Mouse (Mus musculus) MEL (cell line): ENCODE data around the gene Olfr71. TPM values are rescaled to one million over a fixed set of nuclear protein-coding genes. Genes with fewer than 3 reads are reported as not detected.

Source experiments
- DNase-seq: peaks from one replicate; pipeline ENCODE4 v3.0.0; 2011; ENCODE audit warnings: low read depth, low spot score
- H3K27ac ChIP-seq: 2 replicates; pipeline ENCODE4 v1.5.1; 2012; ENCODE audit warnings: low read depth, mild to moderate bottlenecking, control low read depth, low read length, moderate library complexity; ENCODE audit not compliant: control insufficient read depth
- H3K27me3 ChIP-seq, 2 experiments: fragments of 150-350 bp in 1 of 2; sonication (generic) in 1 of 2; 2 replicates each; pipeline ENCODE4 v1.6.1; 2012; ENCODE audit warnings: low read length in 2 of 2, mild to moderate bottlenecking in 2 of 2, improper control_type of control experiment in 1 of 2, moderate library complexity in 1 of 2; ENCODE audit not compliant: insufficient read depth in 2 of 2, control insufficient read depth in 1 of 2
- H3K36me3 ChIP-seq, 2 experiments: 2 replicates each; pipeline ENCODE4 v1.6.1; 2012 to 2014; ENCODE audit warnings: low read length in 2 of 2, improper control_type of control experiment in 1 of 2, inconsistent platforms in 1 of 2, mild to moderate bottlenecking in 1 of 2; ENCODE audit not compliant: insufficient read depth in 2 of 2, control insufficient read depth in 1 of 2
- H3K4me1 ChIP-seq, 2 experiments: fragments of 150-350 bp in 1 of 2; sonication (generic) in 1 of 2; 2 replicates each; pipeline ENCODE4 v1.6.1; 2012; ENCODE audit warnings: low read length in 2 of 2, improper control_type of control experiment in 1 of 2, mild to moderate bottlenecking in 1 of 2; ENCODE audit not compliant: insufficient read depth in 2 of 2, control insufficient read depth in 1 of 2
- H3K4me3 ChIP-seq, 2 experiments: fragments of 150-350 bp in 1 of 2; sonication (generic) in 1 of 2; 2 replicates each; pipeline ENCODE4 v1.5.1; 2012; ENCODE audit warnings: low read depth in 2 of 2, low read length in 2 of 2, mild to moderate bottlenecking in 2 of 2, moderate library complexity in 2 of 2, control low read depth in 1 of 2, improper control_type of control experiment in 1 of 2; ENCODE audit not compliant: control insufficient read depth in 1 of 2, insufficient read depth in 1 of 2
- H3K79me2 ChIP-seq: 2 replicates; pipeline ENCODE4 v1.6.1; 2012; ENCODE audit warnings: mild to moderate bottlenecking, low read length, moderate library complexity; ENCODE audit not compliant: control insufficient read depth, poor library complexity, insufficient read depth
- H3K9ac ChIP-seq: 2 replicates; pipeline ENCODE4 v1.6.1; 2012; ENCODE audit warnings: low read depth, mild to moderate bottlenecking, control low read depth, low read length, moderate library complexity; ENCODE audit not compliant: control insufficient read depth, poor library complexity, severe bottlenecking
- H3K9me3 ChIP-seq: fragments of 150-350 bp; sonication (generic); replicated peaks from 2 replicates; pipeline ENCODE4 v1.6.1; 2012; ENCODE audit warnings: mild to moderate bottlenecking, low read length, improper control_type of control experiment, moderate library complexity; ENCODE audit not compliant: insufficient read depth
- CHD1 ChIP-seq: IDR thresholded peaks from 2 replicates; pipeline ENCODE4 v1.6.1; 2012; ENCODE audit warnings: low read depth, mild to moderate bottlenecking, inconsistent platforms, low read length, improper control_type of control experiment
- GATA1 ChIP-seq: IDR thresholded peaks from 2 replicates; pipeline ENCODE4 v1.6.1; 2011; ENCODE audit warnings: low read depth, low read length, improper control_type of control experiment
- JUND ChIP-seq: IDR thresholded peaks from 2 replicates; pipeline ENCODE4 v1.6.1; 2011; ENCODE audit warnings: low read depth, mild to moderate bottlenecking, improper control_type of control experiment, low read length
- MAX ChIP-seq: IDR thresholded peaks from 2 replicates; pipeline ENCODE4 v1.6.1; 2011; ENCODE audit warnings: low read length, improper control_type of control experiment
- MAZ ChIP-seq: IDR thresholded peaks from 2 replicates; pipeline ENCODE4 v1.6.1; 2012; ENCODE audit warnings: low read depth, mild to moderate bottlenecking, inconsistent platforms, low read length, improper control_type of control experiment
- MYC ChIP-seq: IDR thresholded peaks from 2 replicates; pipeline ENCODE4 v1.6.1; 2011; ENCODE audit warnings: low read depth, mild to moderate bottlenecking, low read length, improper control_type of control experiment, moderate library complexity
- POLR2AphosphoS2 ChIP-seq: IDR thresholded peaks from 2 replicates; pipeline ENCODE4 v1.6.1; 2011; ENCODE audit warnings: low read length, improper control_type of control experiment
- POLR2AphosphoS5 ChIP-seq: IDR thresholded peaks from 2 replicates; pipeline ENCODE4 v1.6.1; 2012; ENCODE audit warnings: low read depth, borderline replicate concordance, mild to moderate bottlenecking, inconsistent platforms, low read length, moderate library complexity, mixed read lengths
- RCOR1 ChIP-seq: IDR thresholded peaks from 2 replicates; pipeline ENCODE4 v1.6.1; 2012; ENCODE audit warnings: low read depth, mild to moderate bottlenecking, inconsistent platforms, low read length, improper control_type of control experiment
- TCF12 ChIP-seq: IDR thresholded peaks from 2 replicates; pipeline ENCODE4 v1.6.1; 2014; ENCODE audit warnings: low read depth, mild to moderate bottlenecking, inconsistent platforms, low read length, improper control_type of control experiment, moderate library complexity
- USF1 ChIP-seq: IDR thresholded peaks from 2 replicates; pipeline ENCODE4 v1.6.1; 2014; ENCODE audit warnings: low read depth, mild to moderate bottlenecking, inconsistent platforms, low read length, improper control_type of control experiment, moderate library complexity
- USF2 ChIP-seq, 2 experiments: IDR thresholded peaks; 2 replicates each; pipeline ENCODE4 v1.6.1; 2011 to 2012; ENCODE audit warnings: improper control_type of control experiment in 2 of 2, low read length in 2 of 2, borderline replicate concordance in 1 of 2, inconsistent platforms in 1 of 2, low read depth in 1 of 2, mild to moderate bottlenecking in 1 of 2; ENCODE audit not compliant: insufficient read depth in 1 of 2
- ZMIZ1 ChIP-seq: IDR thresholded peaks from 2 replicates; pipeline ENCODE4 v1.6.1; 2012; ENCODE audit warnings: low read depth, mild to moderate bottlenecking, inconsistent platforms, low read length, improper control_type of control experiment, moderate library complexity
- polyA plus RNA-seq, 2 experiments: library from polyadenylated mRNA; stranded (reverse) in 1 of 2; unstranded in 1 of 2; fragments of >175 nt in 1 of 2; fragments of >200 nt in 1 of 2; gene quantifications; 2 replicates each; pipeline versions ENCODE4 v1.2.1 to v1.2.4; 2012; ENCODE audit warnings: low replicate concordance in 2 of 2, low read depth in 1 of 2; ENCODE audit not compliant: insufficient read length in 2 of 2, insufficient read depth in 1 of 2, missing spikeins in 1 of 2
- total RNA-seq: library from RNA; depleted of rRNA; stranded (reverse); fragments of 300-350 nt; gene quantifications from 2 replicates; pipeline ENCODE4 v1.2.3, GENCODE M21; 2012

Gene Olfr71
- total and polyA plus RNA-seq, 3 experiments: not detected

- Histone ChIP-seq H3K79me2 (no peaks in the 10 kb centered on the region), H3K36me3 (no peaks in the 10 kb centered on the region), H3K4me3 (no peak overlapping the region), H3K9me3 (no peaks in the 10 kb centered on the region), H3K9ac (no peak overlapping the region), H3K4me1 (no peaks in the 10 kb centered on the region), H3K27ac (no peak overlapping the region), H3K27me3 (no peaks in the 10 kb centered on the region)
- DNase-seq: no peak
- no peak for TF ChIP-seq CHD1
- TF ChIP-seq ZMIZ1: no peak
- TF ChIP-seq USF2 (IDR thresholded peaks at IDR 0.05; ENCODE audit: borderline replicate concordance in 1 of 2, insufficient read depth in 1 of 2, low read depth in 1 of 2, low read length in 2 of 2): no peak
Observed at GRCm38 (mm10) chr4:43675608-43676007, 34.4 kb downstream of the Olfr71 start.

GRCm38 (mm10) chr4:43674974-43675373, 35.1 kb downstream of the Olfr71 start:
- H3K4me1 ChIP-seq: peaks cover 0 to 2% of the 10 kb centered on the region in 2 experiments; a peak in 1 of 4 replicates

GRCm38 (mm10) chr4:43673703-43674102, 36.4 kb downstream of the Olfr71 start:
- Histone ChIP-seq H3K4me1 (peaks cover 0 to 8% of the 10 kb centered on the region in 2 experiments; a peak in 2 of 4 replicates), H3K27me3 (no peaks in the 10 kb centered on the region), H3K9me3 (no peaks in the 10 kb centered on the region), H3K27ac (no peak overlapping the region), H3K79me2 (no peaks in the 10 kb centered on the region; the same call in 1 of the 2 replicates), H3K4me3 (no peak overlapping the region), H3K36me3 (no peaks in the 10 kb centered on the region; a peak in 1 of 4 replicates), H3K9ac (no peak overlapping the region)
- no peak for DNase-seq
- TF ChIP-seq GATA1 (no peak), USF1 (no peak)

More at GRCm38 (mm10) chr4:43674974-43675373, 35.1 kb downstream of the Olfr71 start:
- no peak overlapping the region for H3K27ac ChIP-seq
- no peak overlapping the region for H3K9ac ChIP-seq
- H3K9me3 ChIP-seq: no peaks in the 10 kb centered on the region
- DNase-seq: no peak
- H3K27me3 ChIP-seq: no peaks in the 10 kb centered on the region
- no peak overlapping the region for H3K4me3 ChIP-seq
- no peaks in the 10 kb centered on the region for H3K79me2 ChIP-seq
- no peaks in the 10 kb centered on the region for H3K36me3 ChIP-seq
- TF ChIP-seq JUND (no peak), RCOR1 (no peak), MAX (no peak), POLR2AphosphoS2 (no peak), MYC (no peak), POLR2AphosphoS5 (no peak), TCF12 (no peak), MAZ (no peak)
